Mouse (Mus musculus) activated CD4-positive, CD25-positive, alpha-beta regulatory T cell (primary cell): ENCODE measurements around the gene Jagn1. TPM values are rescaled to one million over a fixed set of nuclear protein-coding genes. Genes with fewer than 3 reads are reported as not detected.

ENCODE experiments used
- polyA plus RNA-seq, 2 experiments: library from polyadenylated mRNA; unstranded; fragments of 100-300 nt; shearing (Covaris generic); gene quantifications; one replicate each; pipeline ENCODE4 v1.2.1; 2017

The Jagn1 gene
- 10 to 100 TPM; 43.6 to 54.2 TPM for polyA plus RNA-seq

GRCm38 (mm10) chr6:113442442-113443090, at the start of gene Jagn1:
Gene Jagn1 (plus strand): TSS chr6:113442569.

GRCm38 (mm10) chr6:113419199-113419587, 23.2 kb upstream of the Jagn1 start, which contains the start of gene Rpusd3:
Gene Rpusd3 (minus strand): TSS chr6:113419340.

DNA sequence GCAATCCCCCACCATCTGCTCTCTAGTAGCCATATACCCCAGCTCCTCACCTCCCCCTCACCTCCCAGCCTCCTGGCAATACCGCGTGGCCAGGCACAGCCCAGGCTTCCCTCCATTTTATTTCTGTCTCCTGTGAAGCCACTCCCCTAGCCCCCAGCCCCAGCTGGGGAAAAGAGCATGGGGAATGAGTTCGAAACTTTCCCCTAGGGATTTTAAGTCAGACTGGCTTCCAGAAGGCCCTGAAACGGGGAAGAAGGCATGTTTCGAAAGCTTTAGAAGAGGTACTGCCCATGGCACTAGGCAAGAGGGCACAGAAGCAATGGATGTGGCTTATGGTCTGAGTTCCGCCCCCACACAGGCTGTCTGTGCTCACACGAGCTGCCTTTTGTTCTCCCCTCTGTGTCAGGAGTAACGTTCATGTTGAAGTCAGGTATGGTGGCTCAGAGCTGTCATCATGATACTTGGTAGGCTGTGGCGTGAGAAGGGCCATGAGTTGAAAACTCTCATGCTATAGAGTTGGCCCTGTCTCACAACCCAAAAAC, 6.6 kb upstream of the Jagn1 start, which contains the start of gene Cidec:
Gene Cidec, minus strand, starts transcription at position 97 of the 542 bp plus-strand sequence.

DNA sequence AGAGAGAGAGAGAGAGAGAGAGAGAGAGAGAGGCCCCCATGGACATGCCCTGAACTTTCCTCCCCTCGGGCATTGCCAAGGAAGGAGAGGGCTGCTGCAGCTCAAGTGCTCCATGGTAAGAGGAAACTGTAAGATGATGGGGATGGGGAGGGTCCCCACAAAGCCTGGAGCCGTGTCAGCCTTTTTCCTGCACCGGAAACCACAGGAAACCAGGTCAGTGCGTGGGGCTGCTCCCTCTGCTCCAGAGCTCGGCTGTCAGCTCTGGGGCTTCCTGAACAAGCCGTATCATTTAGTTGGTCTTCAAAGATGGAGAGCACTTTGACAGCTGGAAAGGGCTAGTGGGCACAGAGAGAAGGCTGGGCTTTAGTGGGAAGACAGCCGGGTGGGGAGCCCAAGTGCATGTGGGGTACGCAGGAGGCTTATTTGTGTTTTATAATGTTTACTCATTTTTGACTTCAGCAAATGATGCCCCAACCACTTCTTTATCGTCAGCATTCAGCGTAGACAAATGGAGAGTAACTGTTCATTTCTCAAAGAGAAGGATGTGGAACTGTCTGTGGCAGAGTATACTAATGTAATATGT, 15.7 kb downstream of the Jagn1 start, which contains the start of gene Il17re:
Gene Il17re, plus strand, starts transcription at position 533 of the 583 bp plus-strand sequence.

DNA sequence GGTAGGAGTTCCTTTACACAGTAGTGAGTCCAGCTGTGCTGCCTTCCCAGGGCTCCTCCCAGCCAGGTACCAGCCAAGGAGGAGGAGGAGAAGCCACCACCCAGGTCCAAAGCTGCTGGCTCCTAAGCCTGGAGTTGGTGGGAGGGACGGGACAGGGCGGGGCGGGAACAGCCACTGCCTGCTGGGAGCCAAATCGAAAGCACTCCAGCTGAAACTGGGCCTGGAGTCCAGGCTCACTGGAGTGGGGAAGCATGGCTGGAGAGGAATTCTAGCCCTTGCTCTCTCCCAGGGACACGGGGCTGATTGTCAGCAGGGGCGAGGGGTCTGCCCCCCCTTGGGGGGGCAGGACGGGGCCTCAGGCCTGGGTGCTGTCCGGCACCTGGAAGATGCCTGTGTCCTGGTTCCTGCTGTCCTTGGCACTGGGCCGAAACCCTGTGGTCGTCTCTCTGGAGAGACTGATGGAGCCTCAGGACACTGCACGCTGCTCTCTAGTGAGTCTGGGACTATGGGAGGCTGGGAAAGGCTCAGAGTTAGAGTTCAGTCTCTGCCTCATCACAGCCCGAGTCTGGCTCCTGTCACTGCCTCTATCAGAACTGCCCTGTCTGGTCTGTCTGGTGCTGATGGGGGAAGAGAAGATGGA, 29.0 kb downstream of the Jagn1 start, which contains the start of gene Il17rc:
Gene Il17rc, plus strand, starts transcription at position 131 of the 640 bp plus-strand sequence.

DNA sequence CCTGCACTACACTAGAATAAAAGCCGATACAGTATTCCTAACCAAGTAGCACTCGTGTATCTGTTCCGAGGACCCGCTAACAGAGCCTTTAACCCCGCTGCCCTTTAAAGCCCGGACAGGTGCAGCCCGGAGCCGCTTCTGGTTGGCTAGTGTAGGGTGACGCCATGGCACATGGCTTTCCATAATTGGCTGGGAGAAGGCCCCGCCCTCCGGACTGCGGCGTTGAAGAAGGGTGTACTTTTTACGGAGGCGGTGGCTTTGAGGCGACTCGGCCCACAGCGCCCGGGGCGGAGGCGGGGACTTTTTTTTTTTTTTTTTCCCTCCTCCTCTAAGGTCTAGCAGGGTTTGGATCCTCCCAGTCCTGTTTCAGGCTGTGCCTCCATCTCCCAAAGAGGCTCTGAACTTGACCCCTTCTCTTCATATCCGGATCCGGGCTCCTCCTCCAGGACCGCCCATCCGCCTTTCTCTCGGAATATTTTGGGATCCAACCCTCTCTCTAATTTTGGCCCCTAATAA, 40.8 kb downstream of the Jagn1 start, which contains the start of gene Creld1:
Gene Creld1, plus strand, starts transcription at position 198 of the 516 bp plus-strand sequence.

Other genes starting within 250 kb of the Jagn1 start
- gene Lhfpl4, start 247.2 kb upstream of the Jagn1 start, polyA plus RNA-seq: under 1 TPM; 0.41 to 0.58 TPM
- gene Mtmr14, start 204.7 kb upstream of the Jagn1 start, polyA plus RNA-seq: 10 to 100 TPM; 29.7 to 54.1 TPM
- gene Cpne9, start 160.3 kb upstream of the Jagn1 start, polyA plus RNA-seq: under 1 TPM; 0.11 to 0.31 TPM
- gene Brpf1, start 135.4 kb upstream of the Jagn1 start, polyA plus RNA-seq: 10 to 100 TPM; 36.5 to 38.2 TPM
- gene Ogg1, start 115.6 kb upstream of the Jagn1 start, polyA plus RNA-seq: 10 to 100 TPM; 11.2 to 12.0 TPM
- gene Camk1, start 98.6 kb upstream of the Jagn1 start, polyA plus RNA-seq: 1 to 10 TPM; 2.5 to 3.8 TPM
- gene Tada3, start 64.7 kb upstream of the Jagn1 start, polyA plus RNA-seq: 10 to 100 TPM; 41.1 to 54.4 TPM
- 100 to 1,000 TPM; 462 to 693 TPM for gene Arpc4, start 64.5 kb upstream of the Jagn1 start, polyA plus RNA-seq
- 10 to 100 TPM in 1 of 2 experiments, 1 to 10 TPM in 1; 9.7 to 15.2 TPM for gene Ttll3, start 53.3 kb upstream of the Jagn1 start, polyA plus RNA-seq
- gene Rpusd3, start 23.2 kb upstream of the Jagn1 start, polyA plus RNA-seq: 10 to 100 TPM; 14.5 to 22.2 TPM
- under 1 TPM in 1 of 2 experiments, not detected in 1; 0.93 TPM for gene Cidec, start 6.8 kb upstream of the Jagn1 start, polyA plus RNA-seq
- gene Il17re, start 15.9 kb downstream of the Jagn1 start, polyA plus RNA-seq: under 1 TPM; 0.21 to 0.69 TPM
- under 1 TPM; 0.36 to 0.42 TPM for gene Il17rc, start 28.9 kb downstream of the Jagn1 start, polyA plus RNA-seq
- 1 to 10 TPM; 5.9 to 8.9 TPM for gene Creld1, start 40.7 kb downstream of the Jagn1 start, polyA plus RNA-seq
- under 1 TPM; 0.31 to 0.48 TPM for gene Prrt3, start 59.4 kb downstream of the Jagn1 start, polyA plus RNA-seq
- 10 to 100 TPM; 92.2 to 98.0 TPM for gene Emc3, start 89.1 kb downstream of the Jagn1 start, polyA plus RNA-seq
- 1 to 10 TPM; 4.3 to 4.5 TPM for gene Fancd2, start 89.1 kb downstream of the Jagn1 start, polyA plus RNA-seq
- gene Fancd2os, start 158.1 kb downstream of the Jagn1 start, polyA plus RNA-seq: not detected
- 100 to 1,000 TPM; 245 to 260 TPM for gene Brk1, start 162.2 kb downstream of the Jagn1 start, polyA plus RNA-seq
- 10 to 100 TPM; 28.5 to 32.0 TPM for gene Vhl, start 181.4 kb downstream of the Jagn1 start, polyA plus RNA-seq
- 10 to 100 TPM; 27.6 to 42.3 TPM for gene Irak2, start 195.9 kb downstream of the Jagn1 start, polyA plus RNA-seq